Mouse (Mus musculus): ENCODE data around the gene Ccdc116.

DNA sequence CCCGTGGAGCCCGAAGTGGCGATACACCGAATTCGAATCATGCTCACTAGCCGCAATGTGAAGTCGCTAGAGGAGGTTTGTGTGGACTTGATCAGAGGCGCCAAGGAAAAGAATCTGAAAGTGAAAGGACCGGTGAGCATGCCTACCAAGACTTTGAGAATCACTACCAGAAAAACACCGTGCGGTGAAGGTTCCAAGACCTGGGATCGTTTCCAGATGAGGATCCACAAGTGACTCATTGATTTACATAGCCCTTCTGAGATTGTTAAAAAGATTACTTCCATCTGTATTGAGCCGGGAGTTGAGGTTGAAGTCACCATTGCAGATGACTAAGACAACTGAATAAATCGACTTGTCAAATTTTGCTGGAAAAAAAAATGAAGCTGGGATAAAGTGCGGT, 9.7 kb downstream of the Ccdc116 start:
- TF ChIP-seq CTCF (IDR thresholded peaks at IDR 0.05) (no peak), POLR2A (IDR thresholded peaks at IDR 0.05; ENCODE audit: insufficient read depth, low read depth, low read length) (no peak), EP300 (IDR thresholded peaks at IDR 0.05; ENCODE audit: insufficient read depth, low read depth, low read length) (no peak)

Data from heart, adult 2 months (tissue).